Mouse (Mus musculus): ENCODE measurements around the gene Cd300lb. TPM values are rescaled to one million over a fixed set of nuclear protein-coding genes. Genes with fewer than 3 reads are reported as not detected.

Gene Cd300lb
- polyA plus RNA-seq, 1 experiment: 17.5 TPM

GRCm38 (mm10) chr11:114903224-114903623 lies 31.0 kb downstream of the Cd300lb start:
- Histone ChIP-seq H3K4me3 (replicated peaks; ENCODE audit: control insufficient read depth, low read depth, low read length) (no peak overlapping the region), H3K4me1 (ENCODE audit: control insufficient read depth, insufficient read depth, low read length) (peaks cover 4% of the 10 kb centered on the region; the same call in 1 of the 2 replicates), H3K27ac (ENCODE audit: control insufficient read depth, insufficient read depth, low read depth, low read length, poor library complexity) (peak overlapping the region; percentile 75)
- WGBS: 69% methylated on average over 4 of the region's 4 CpGs
- TF ChIP-seq CTCF (IDR thresholded peaks at IDR 0.05; ENCODE audit: control insufficient read depth, insufficient read depth, low read length): no peak
- no peak for TF ChIP-seq POLR2A (IDR thresholded peaks at IDR 0.05; ENCODE audit: borderline replicate concordance, control insufficient read depth, low read depth, low read length)

GRCm38 (mm10) chr11:114898026-114898425 lies 36.2 kb downstream of the Cd300lb start:
- Histone ChIP-seq H3K27ac (ENCODE audit: control insufficient read depth, insufficient read depth, low read depth, low read length, poor library complexity) (peak overlapping the region; percentile 67), H3K4me1 (ENCODE audit: control insufficient read depth, insufficient read depth, low read length) (peaks cover 2% of the 10 kb centered on the region), H3K4me3 (replicated peaks; ENCODE audit: control insufficient read depth, low read depth, low read length) (no peak overlapping the region)
- WGBS: 5% methylated on average over 1 of the region's 1 CpGs
- TF ChIP-seq POLR2A (IDR thresholded peaks at IDR 0.05; ENCODE audit: borderline replicate concordance, control insufficient read depth, low read depth, low read length) (no peak), CTCF (IDR thresholded peaks at IDR 0.05; ENCODE audit: control insufficient read depth, insufficient read depth, low read length) (no peak)

DNA sequence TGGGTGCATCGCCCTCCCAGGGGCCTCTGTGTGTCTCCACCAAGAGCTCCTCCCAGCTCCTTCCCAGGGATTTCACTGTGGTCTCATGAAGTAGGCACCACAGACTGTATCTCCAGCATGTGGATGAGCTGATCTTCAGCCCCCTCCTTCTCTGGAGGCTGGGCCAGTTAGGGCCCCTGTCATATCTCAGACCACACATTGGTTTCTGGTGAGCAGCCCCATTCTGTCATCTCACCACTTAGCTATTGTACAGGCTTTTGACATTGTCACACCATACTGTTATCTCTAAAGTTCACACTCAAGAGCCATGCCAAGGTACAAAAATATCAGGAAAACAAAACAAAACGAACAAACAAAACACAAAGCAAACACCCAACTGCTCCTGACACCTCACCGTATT lies 38.1 kb downstream of the Cd300lb start:
- TF ChIP-seq POLR2A (IDR thresholded peaks at IDR 0.05; ENCODE audit: borderline replicate concordance, control insufficient read depth, low read depth, low read length) (no peak), CTCF (IDR thresholded peaks at IDR 0.05; ENCODE audit: control insufficient read depth, insufficient read depth, low read length) (no peak)
- 72% methylated on average over 3 of the region's 3 CpGs for WGBS
- peaks cover 2% of the 10 kb centered on the region for H3K4me1 ChIP-seq (ENCODE audit: control insufficient read depth, insufficient read depth, low read length)

DNA sequence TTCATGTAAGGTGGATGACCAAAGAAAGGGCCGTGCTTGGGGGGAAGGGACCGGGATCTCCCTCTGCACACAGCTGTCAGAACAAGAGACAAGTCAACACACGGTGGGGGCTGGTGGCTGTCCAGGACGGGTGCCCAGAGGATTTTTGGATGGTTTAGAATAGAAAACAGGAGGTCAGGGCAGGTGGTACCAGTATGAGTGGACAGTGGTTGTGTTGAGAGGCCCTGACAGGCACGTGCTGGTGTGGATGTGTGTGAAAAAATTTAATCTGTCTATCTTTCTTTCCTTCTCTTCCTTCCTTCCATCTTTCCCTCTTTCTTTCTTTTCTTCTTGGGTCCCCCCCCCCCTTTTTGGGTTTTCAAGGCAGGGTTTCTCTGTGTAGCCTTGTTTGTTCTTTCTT lies 43.6 kb downstream of the Cd300lb start:
- WGBS: 5% methylated on average over 5 of the region's 5 CpGs
- no peak for TF ChIP-seq POLR2A (IDR thresholded peaks at IDR 0.05; ENCODE audit: borderline replicate concordance, control insufficient read depth, low read depth, low read length)
- peak overlapping the region; percentile 91 for H3K4me3 ChIP-seq (replicated peaks; ENCODE audit: control insufficient read depth, low read depth, low read length)
- peak overlapping the region; percentile 95 for H3K27ac ChIP-seq (ENCODE audit: control insufficient read depth, insufficient read depth, low read depth, low read length, poor library complexity)
- H3K4me1 ChIP-seq (ENCODE audit: control insufficient read depth, insufficient read depth, low read length): peaks cover 2% of the 10 kb centered on the region; the same call in 1 of the 2 replicates

More for the DNA sequence above, 38.1 kb downstream of the Cd300lb start:
- Histone ChIP-seq H3K27ac (ENCODE audit: control insufficient read depth, insufficient read depth, low read depth, low read length, poor library complexity) (no peak overlapping the region), H3K4me3 (replicated peaks; ENCODE audit: control insufficient read depth, low read depth, low read length) (no peak overlapping the region)

GRCm38 (mm10) chr11:114889991-114890518 lies 44.1 kb downstream of the Cd300lb start, which contains the start of gene Cd300a:
Gene Cd300a (plus strand): TSS chr11:114890041.
- Histone ChIP-seq H3K27ac (ENCODE audit: control insufficient read depth, insufficient read depth, low read depth, low read length, poor library complexity) (peak within 1 kb of the TSS; percentile 95), H3K4me3 (replicated peaks; ENCODE audit: control insufficient read depth, low read depth, low read length) (peak within 1 kb of the TSS; percentile 91), H3K4me1 (ENCODE audit: control insufficient read depth, insufficient read depth, low read length) (peaks cover 5% of the 10 kb centered on the region; the same call in 1 of the 2 replicates)
- TF ChIP-seq CTCF (IDR thresholded peaks at IDR 0.05; ENCODE audit: control insufficient read depth, insufficient read depth, low read length) (no peak), POLR2A (IDR thresholded peaks at IDR 0.05; ENCODE audit: borderline replicate concordance, control insufficient read depth, low read depth, low read length) (peak; percentile 64; the same call in 1 of the 2 replicates)
- 1% methylated on average over 18 of the region's 18 CpGs for WGBS

GRCm38 (mm10) chr11:114884380-114885100 lies 49.6 kb downstream of the Cd300lb start:
- no peak for TF ChIP-seq POLR2A (IDR thresholded peaks at IDR 0.05; ENCODE audit: borderline replicate concordance, control insufficient read depth, low read depth, low read length)
- TF ChIP-seq CTCF (IDR thresholded peaks at IDR 0.05; ENCODE audit: control insufficient read depth, insufficient read depth, low read length): no peak
- H3K4me3 ChIP-seq (replicated peaks; ENCODE audit: control insufficient read depth, low read depth, low read length): no peak overlapping the region
- H3K27ac ChIP-seq (ENCODE audit: control insufficient read depth, insufficient read depth, low read depth, low read length, poor library complexity): peak overlapping the region; percentile 43
- 55% methylated on average over 4 of the region's 4 CpGs for WGBS
- peaks cover 17% of the 10 kb centered on the region for H3K4me1 ChIP-seq (ENCODE audit: control insufficient read depth, insufficient read depth, low read length)

DNA sequence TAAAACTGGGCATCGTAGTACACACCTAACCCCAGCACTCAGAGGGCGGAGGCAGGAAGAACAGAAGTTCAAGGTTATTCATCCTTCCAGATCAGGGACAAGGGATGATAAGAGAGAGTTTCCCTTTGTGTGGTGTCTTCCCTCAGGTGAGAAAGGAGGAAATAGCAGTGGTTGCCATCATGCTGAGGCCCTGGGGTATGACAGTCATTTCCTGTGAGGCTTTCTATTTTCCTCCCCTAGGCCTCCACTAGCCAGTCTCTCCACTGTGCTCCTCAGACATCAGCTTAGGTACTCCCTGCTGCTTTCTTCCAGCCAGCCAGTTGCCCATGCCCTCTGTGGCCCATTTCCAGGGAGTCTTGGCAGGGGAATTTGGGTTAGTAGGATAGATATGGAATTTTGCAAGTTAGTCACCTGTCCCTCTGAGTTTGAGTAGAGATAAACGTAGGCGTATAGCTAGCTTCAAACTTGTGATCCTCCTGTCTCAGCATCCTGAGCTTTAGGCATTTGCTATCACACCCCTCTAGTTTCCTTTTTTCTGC lies 50.9 kb downstream of the Cd300lb start:
- Histone ChIP-seq H3K27ac (ENCODE audit: control insufficient read depth, insufficient read depth, low read depth, low read length, poor library complexity) (peak overlapping the region; percentile 46), H3K4me1 (ENCODE audit: control insufficient read depth, insufficient read depth, low read length) (peaks cover 17% of the 10 kb centered on the region)

GRCm38 (mm10) chr11:114880589-114880988 lies 53.6 kb downstream of the Cd300lb start:
- Histone ChIP-seq H3K4me3 (replicated peaks; ENCODE audit: control insufficient read depth, low read depth, low read length) (no peak overlapping the region), H3K27ac (ENCODE audit: control insufficient read depth, insufficient read depth, low read depth, low read length, poor library complexity) (peak overlapping the region; percentile 66), H3K4me1 (ENCODE audit: control insufficient read depth, insufficient read depth, low read length) (peaks cover 22% of the 10 kb centered on the region)
- TF ChIP-seq CTCF (IDR thresholded peaks at IDR 0.05; ENCODE audit: control insufficient read depth, insufficient read depth, low read length) (peak; percentile 65), POLR2A (IDR thresholded peaks at IDR 0.05; ENCODE audit: borderline replicate concordance, control insufficient read depth, low read depth, low read length) (no peak)
- 0% methylated on average over 1 of the region's 1 CpGs for WGBS

More for the DNA sequence above, 50.9 kb downstream of the Cd300lb start:
- WGBS: 70% methylated on average over 4 of the region's 4 CpGs
- H3K4me3 ChIP-seq (replicated peaks; ENCODE audit: control insufficient read depth, low read depth, low read length): no peak overlapping the region
- TF ChIP-seq POLR2A (IDR thresholded peaks at IDR 0.05; ENCODE audit: borderline replicate concordance, control insufficient read depth, low read depth, low read length): no peak
- TF ChIP-seq CTCF (IDR thresholded peaks at IDR 0.05; ENCODE audit: control insufficient read depth, insufficient read depth, low read length): no peak
